Mouse (Mus musculus): ENCODE measurements at regions not wholly inside any gene's neighbourhood (a gene's known extent, or its start where the extent isn't known, plus 50 kb on each side); places are given as distances from the start of the nearest gene placed in this dataset.

DNA sequence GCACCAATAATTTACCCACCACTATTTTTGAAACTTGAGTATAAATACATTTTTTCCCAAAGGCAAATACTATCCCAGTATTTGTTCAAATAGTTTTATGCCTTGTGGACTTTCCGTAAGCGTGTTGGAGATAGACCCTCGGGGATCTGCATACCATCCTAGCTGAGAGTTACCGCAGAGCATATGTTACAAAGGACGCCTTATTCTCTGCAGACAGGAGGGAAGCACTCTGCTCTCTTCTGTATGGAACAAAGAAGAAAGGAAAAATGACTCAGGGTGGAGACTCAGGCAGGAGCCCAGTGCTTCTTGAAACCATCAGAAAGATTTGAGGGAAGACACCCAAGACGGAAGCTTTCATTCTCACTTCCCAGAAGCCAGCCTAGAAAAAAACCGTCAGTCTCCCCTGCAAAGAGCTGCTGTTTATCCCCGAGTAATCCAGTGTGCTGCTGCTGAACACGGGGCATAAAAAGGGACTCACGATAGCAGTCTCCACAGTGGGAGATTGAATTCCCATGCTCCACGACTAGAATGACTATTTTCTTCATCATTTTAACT is 200.2 kb upstream of the Runx1 start:
- H3K36me3 ChIP-seq (ENCODE audit: control insufficient read depth, insufficient read depth), result no peaks in the 10 kb centered on the region
- H3K27me3 ChIP-seq (ENCODE audit: control insufficient read depth, insufficient read depth, insufficient read length), result no peaks in the 10 kb centered on the region
- H3K79me2 ChIP-seq (ENCODE audit: control insufficient read depth, insufficient read depth), result no peaks in the 10 kb centered on the region
- H3K4me2 ChIP-seq (ENCODE audit: low read depth), result no peak overlapping the region
- no peak overlapping the region for H3ac ChIP-seq (ENCODE audit: control insufficient read depth, insufficient read length)
- TF ChIP-seq MAX (IDR thresholded peaks at IDR 0.05; ENCODE audit: low read depth) (no peak), POLR2AphosphoS2 (IDR thresholded peaks at IDR 0.05; ENCODE audit: insufficient read length, low read depth) (no peak), MYOG (IDR thresholded peaks at IDR 0.05; ENCODE audit: control insufficient read depth in 1 of 3, insufficient read depth in 1 of 3, insufficient read length in 2 of 3, low read depth in 2 of 3) (no peak), SRF (IDR thresholded peaks at IDR 0.05; ENCODE audit: control insufficient read depth, insufficient read length, low read depth) (no peak), CEBPB (IDR thresholded peaks at IDR 0.05; ENCODE audit: insufficient read depth, poor library complexity, severe bottlenecking) (no peak), USF1 (IDR thresholded peaks at IDR 0.05; ENCODE audit: low read depth) (no peak), E2F4 (IDR thresholded peaks at IDR 0.05; ENCODE audit: insufficient read depth) (no peak), TCF3 (IDR thresholded peaks at IDR 0.05; ENCODE audit: insufficient read length, low read depth) (no peak), TCF12 (IDR thresholded peaks at IDR 0.05; ENCODE audit: insufficient read depth, poor library complexity, severe bottlenecking) (no peak), POLR2A (IDR thresholded peaks at IDR 0.05; ENCODE audit: insufficient read length, low read depth) (no peak), MYOD1 (IDR thresholded peaks at IDR 0.05; ENCODE audit: control insufficient read depth in 1 of 3, insufficient read length in 2 of 3, low read depth in 2 of 3) (no peak), REST (IDR thresholded peaks at IDR 0.05; ENCODE audit: insufficient read depth, insufficient read length) (no peak)
- H3K4me3 ChIP-seq, result no peak overlapping the region

DNA sequence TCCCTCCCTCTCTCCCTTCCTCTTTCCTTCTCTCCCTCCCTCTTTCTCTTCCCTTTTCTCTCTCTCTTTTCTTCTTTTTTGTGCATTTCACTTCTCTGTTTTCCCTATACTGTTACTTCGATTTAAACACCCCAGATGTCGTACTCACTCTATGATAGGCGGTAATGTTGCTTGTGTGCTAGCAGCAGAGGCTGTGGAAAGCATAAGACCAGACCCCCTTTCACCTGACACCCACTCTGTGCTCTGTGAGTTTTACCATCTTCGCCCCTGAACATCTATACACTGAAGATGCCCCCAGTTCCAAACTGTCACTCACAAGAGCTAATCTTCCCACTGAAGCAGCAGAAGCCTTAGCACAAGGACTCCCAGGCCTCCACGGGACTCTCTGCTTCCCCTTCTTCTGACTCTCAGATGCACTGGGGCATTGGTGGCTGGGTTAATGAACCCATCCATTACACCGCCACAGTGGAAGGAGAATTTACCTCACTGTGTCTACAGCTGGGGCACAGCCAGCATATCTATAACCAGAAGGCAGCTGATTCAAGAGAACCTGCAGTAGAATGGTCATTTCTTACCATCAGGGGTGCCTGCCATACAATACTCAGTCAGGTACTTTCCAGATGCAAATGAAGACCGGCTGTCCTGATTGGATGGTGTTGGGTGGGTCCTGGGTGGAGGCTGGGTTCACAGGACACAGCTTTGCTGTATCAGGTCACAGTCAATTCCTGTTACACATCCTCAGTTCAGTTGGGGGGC is 194.0 kb upstream of the Runx1 start:
- no peak overlapping the region for H3K4me3 ChIP-seq
- no peak for TF ChIP-seq MYOG (IDR thresholded peaks at IDR 0.05; ENCODE audit: control insufficient read depth in 1 of 3, insufficient read depth in 1 of 3, insufficient read length in 2 of 3, low read depth in 2 of 3)
- TF ChIP-seq POLR2A (IDR thresholded peaks at IDR 0.05; ENCODE audit: insufficient read length, low read depth), result no peak
- no peak for TF ChIP-seq TCF3 (IDR thresholded peaks at IDR 0.05; ENCODE audit: insufficient read length, low read depth)
- H3K79me2 ChIP-seq (ENCODE audit: control insufficient read depth, insufficient read depth), result no peaks in the 10 kb centered on the region
- no peaks in the 10 kb centered on the region for H3K27me3 ChIP-seq (ENCODE audit: control insufficient read depth, insufficient read depth, insufficient read length)
- no peak overlapping the region for H3ac ChIP-seq (ENCODE audit: control insufficient read depth, insufficient read length)
- H3K4me2 ChIP-seq (ENCODE audit: low read depth), result no peak overlapping the region
- H3K36me3 ChIP-seq (ENCODE audit: control insufficient read depth, insufficient read depth), result no peaks in the 10 kb centered on the region

DNA sequence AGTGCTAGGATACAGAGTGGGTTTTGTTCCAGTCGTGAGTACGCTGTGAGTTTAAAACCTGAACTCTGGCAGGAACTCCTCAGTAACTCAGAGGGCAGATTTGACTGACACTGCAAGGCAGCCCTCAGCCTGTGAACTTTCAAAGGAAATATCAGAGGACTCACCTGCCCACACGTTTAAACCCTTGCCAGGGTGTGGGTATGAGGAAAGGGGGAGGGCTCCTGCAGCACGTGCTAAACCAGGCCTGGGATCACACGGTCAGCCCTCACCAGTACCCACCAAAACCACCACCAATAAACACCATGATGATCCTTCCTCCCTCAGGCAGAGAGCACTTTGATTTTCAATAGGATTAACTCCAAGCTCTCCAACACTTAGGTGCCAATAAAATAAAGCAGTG is 192.8 kb upstream of the Runx1 start:
- no peak overlapping the region for H3ac ChIP-seq (ENCODE audit: control insufficient read depth, insufficient read length)
- no peaks in the 10 kb centered on the region for H3K79me2 ChIP-seq (ENCODE audit: control insufficient read depth, insufficient read depth)
- no peaks in the 10 kb centered on the region for H3K36me3 ChIP-seq (ENCODE audit: control insufficient read depth, insufficient read depth)
- no peak overlapping the region for H3K4me2 ChIP-seq (ENCODE audit: low read depth)
- H3K27me3 ChIP-seq (ENCODE audit: control insufficient read depth, insufficient read depth, insufficient read length), result no peaks in the 10 kb centered on the region
- H3K4me3 ChIP-seq, result no peak overlapping the region
- TF ChIP-seq USF1 (IDR thresholded peaks at IDR 0.05; ENCODE audit: low read depth) (no peak), CEBPB (IDR thresholded peaks at IDR 0.05; ENCODE audit: insufficient read depth, poor library complexity, severe bottlenecking) (no peak), E2F4 (IDR thresholded peaks at IDR 0.05; ENCODE audit: insufficient read depth) (no peak), MAX (IDR thresholded peaks at IDR 0.05; ENCODE audit: low read depth) (no peak), POLR2A (IDR thresholded peaks at IDR 0.05; ENCODE audit: insufficient read length, low read depth) (no peak)

DNA sequence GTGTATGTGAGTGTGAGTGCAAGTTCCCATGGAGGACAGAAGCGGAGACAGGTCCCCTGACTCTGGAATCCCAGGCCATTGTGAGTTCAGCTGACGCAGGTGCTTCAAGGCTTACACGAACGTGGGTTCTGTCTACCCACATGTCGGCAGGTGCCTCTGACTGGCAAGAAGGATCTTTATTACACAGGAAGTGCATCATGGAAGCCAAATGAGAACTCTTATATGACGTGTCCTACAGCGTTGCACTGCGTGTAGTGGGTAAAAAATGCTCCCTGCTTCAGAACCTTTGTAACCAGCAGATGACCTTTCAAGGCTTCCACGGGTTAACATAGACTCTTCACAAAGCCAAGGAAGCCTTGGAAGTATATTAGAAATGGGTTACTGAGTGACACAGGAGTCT is 191.1 kb upstream of the Runx1 start:
- TF ChIP-seq POLR2A (IDR thresholded peaks at IDR 0.05; ENCODE audit: insufficient read length, low read depth), result no peak
- TF ChIP-seq CEBPB (IDR thresholded peaks at IDR 0.05; ENCODE audit: insufficient read depth, poor library complexity, severe bottlenecking), result no peak
- TF ChIP-seq E2F4 (IDR thresholded peaks at IDR 0.05; ENCODE audit: insufficient read depth), result no peak
- Histone ChIP-seq H3K36me3 (ENCODE audit: control insufficient read depth, insufficient read depth) (no peaks in the 10 kb centered on the region), H3ac (ENCODE audit: control insufficient read depth, insufficient read length) (no peak overlapping the region), H3K4me3 (no peak overlapping the region), H3K79me2 (ENCODE audit: control insufficient read depth, insufficient read depth) (no peaks in the 10 kb centered on the region), H3K27me3 (ENCODE audit: control insufficient read depth, insufficient read depth, insufficient read length) (no peaks in the 10 kb centered on the region), H3K4me2 (ENCODE audit: low read depth) (no peak overlapping the region)

DNA sequence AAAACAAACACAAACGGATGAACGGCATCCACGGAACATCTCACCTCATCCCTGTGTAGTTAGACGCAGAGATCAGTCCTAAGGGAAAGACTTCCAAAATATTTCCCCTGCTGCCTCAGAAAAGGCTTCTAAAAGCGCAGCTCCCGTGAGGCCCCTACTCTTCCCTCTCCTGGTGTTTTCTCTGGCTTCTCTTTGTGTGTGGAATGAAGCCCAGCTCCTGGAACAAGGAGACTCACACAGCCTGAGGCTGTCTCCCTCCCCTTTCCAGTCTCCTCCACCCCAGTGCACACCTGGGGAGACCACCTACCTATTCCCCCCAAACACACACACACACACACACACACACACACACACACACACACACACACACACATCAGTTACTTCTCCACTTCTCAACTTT is 189.7 kb upstream of the Runx1 start:
- Histone ChIP-seq H3ac (ENCODE audit: control insufficient read depth, insufficient read length) (no peak overlapping the region), H3K79me2 (ENCODE audit: control insufficient read depth, insufficient read depth) (no peaks in the 10 kb centered on the region), H3K27me3 (ENCODE audit: control insufficient read depth, insufficient read depth, insufficient read length) (no peaks in the 10 kb centered on the region), H3K36me3 (ENCODE audit: control insufficient read depth, insufficient read depth) (no peaks in the 10 kb centered on the region), H3K4me3 (no peak overlapping the region), H3K4me2 (ENCODE audit: low read depth) (no peak overlapping the region)
- TF ChIP-seq MYOG (IDR thresholded peaks at IDR 0.05; ENCODE audit: control insufficient read depth in 1 of 3, insufficient read depth in 1 of 3, insufficient read length in 2 of 3, low read depth in 2 of 3) (no peak), POLR2AphosphoS2 (IDR thresholded peaks at IDR 0.05; ENCODE audit: insufficient read length, low read depth) (no peak), SRF (IDR thresholded peaks at IDR 0.05; ENCODE audit: control insufficient read depth, insufficient read length, low read depth) (no peak), TCF3 (IDR thresholded peaks at IDR 0.05; ENCODE audit: insufficient read length, low read depth) (no peak), CEBPB (IDR thresholded peaks at IDR 0.05; ENCODE audit: insufficient read depth, poor library complexity, severe bottlenecking) (no peak), MAX (IDR thresholded peaks at IDR 0.05; ENCODE audit: low read depth) (no peak), MYOD1 (IDR thresholded peaks at IDR 0.05; ENCODE audit: control insufficient read depth in 1 of 3, insufficient read length in 2 of 3, low read depth in 2 of 3) (no peak), TCF12 (IDR thresholded peaks at IDR 0.05; ENCODE audit: insufficient read depth, poor library complexity, severe bottlenecking) (no peak), USF1 (IDR thresholded peaks at IDR 0.05; ENCODE audit: low read depth) (no peak), E2F4 (IDR thresholded peaks at IDR 0.05; ENCODE audit: insufficient read depth) (no peak), POLR2A (IDR thresholded peaks at IDR 0.05; ENCODE audit: insufficient read length, low read depth) (no peak), REST (IDR thresholded peaks at IDR 0.05; ENCODE audit: insufficient read depth, insufficient read length) (no peak)
